Mouse (Mus musculus) liver, embryonic 13.5 days (tissue): Measurements from ENCODE around the gene Taf9b. TPM values are rescaled to one million over a fixed set of nuclear protein-coding genes. Genes with fewer than 3 reads are reported as not detected.
A peak's percentile ranks its signal among the peaks of the same experiment; 100 is the strongest.
"Not testable (repeated sequence)": the region's sequence is repeated elsewhere in the genome, so short reads cannot be mapped to it uniquely, and the experiment has no call there.

ENCODE experiments used
- ATAC-seq: fragments of 200-750 bp; cut with Nextera tagmentation; 2 replicates; pipeline ENCODE4 v1.8.0; 2017; ENCODE audit warnings: low read depth, mild to moderate bottlenecking, moderate number of reproducible peaks, moderate library complexity
- DNase-seq: peaks from one replicate; pipeline ENCODE4 v3.0.0; 2022
- H3K27ac ChIP-seq: fragments of 300-500 bp; sonication (generic); 2 replicates; pipeline ENCODE4 v1.5.1; 2015; ENCODE audit warnings: moderate library complexity, mild to moderate bottlenecking, inconsistent platforms
- H3K27me3 ChIP-seq: fragments of 300-500 bp; sonication (generic); 2 replicates; pipeline ENCODE4 v1.6.1; 2015; ENCODE audit warnings: mild to moderate bottlenecking, inconsistent platforms
- H3K36me3 ChIP-seq: fragments of 300-500 bp; sonication (generic); 2 replicates; pipeline ENCODE4 v1.6.1; 2015; ENCODE audit warnings: mild to moderate bottlenecking, inconsistent platforms
- H3K4me1 ChIP-seq: fragments of 300-500 bp; sonication (generic); replicated peaks from 2 replicates; pipeline ENCODE4 v1.6.1; 2015; ENCODE audit warnings: inconsistent platforms
- H3K4me2 ChIP-seq: fragments of 300-500 bp; sonication (generic); 2 replicates; pipeline ENCODE4 v1.6.1; 2015; ENCODE audit warnings: inconsistent platforms, mild to moderate bottlenecking, moderate library complexity
- H3K4me3 ChIP-seq: fragments of 300-500 bp; sonication (generic); replicated peaks from 2 replicates; pipeline ENCODE4 v1.5.1; 2015; ENCODE audit warnings: mild to moderate bottlenecking, inconsistent platforms
- H3K9ac ChIP-seq: fragments of 300-500 bp; sonication (generic); 2 replicates; pipeline ENCODE4 v1.6.1; 2015; ENCODE audit warnings: mild to moderate bottlenecking, inconsistent platforms
- H3K9me3 ChIP-seq: fragments of 300-500 bp; sonication (generic); replicated peaks from 2 replicates; pipeline ENCODE4 v1.6.1; 2016; ENCODE audit warnings: inconsistent platforms
- WGBS: fragments of 180-500 bp; shearing (Covaris S2); methylation state at CpG from one replicate; pipeline ENCODE4 v1.1.7; 2015; ENCODE audit not compliant: insufficient replicate concordance; 5-methylcytosine and 5-hydroxymethylcytosine counted together
- polyA plus RNA-seq: library from polyadenylated mRNA; unstranded; fragments of >200 nt; fragmentation: Nextera tagmentation; extraction: Ambion mirVana; gene quantifications from 2 replicates; pipeline ENCODE4 v1.2.1, GENCODE M21; 2015

Taf9b gene
- 6.9 and 8.3 TPM in 2 replicates for polyA plus RNA-seq

DNA sequence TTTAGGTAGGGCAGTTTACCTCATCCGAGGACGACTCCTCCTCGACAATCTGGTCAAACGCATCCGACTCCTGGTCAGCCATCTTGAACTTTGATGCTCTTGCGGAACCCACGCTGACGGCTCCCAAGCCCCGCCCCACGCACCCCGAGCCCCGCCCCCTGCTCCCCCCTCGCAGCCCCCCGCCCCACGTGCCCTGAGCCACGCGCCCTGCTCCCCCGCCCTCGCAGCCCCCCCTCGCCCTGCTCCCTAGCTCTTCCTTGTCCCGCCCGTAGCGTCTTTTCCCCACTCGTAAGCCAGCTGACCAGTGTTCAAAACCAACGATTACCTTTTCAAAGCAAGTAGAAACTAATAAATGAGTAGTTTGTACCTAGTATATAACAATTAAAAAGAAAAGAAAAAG, at the start of gene Taf9b:
Gene Taf9b, minus strand, starts transcription at position 101 of the 400 bp plus-strand sequence.
- WGBS, result 79% methylated on average over 25 of the region's 25 CpGs
- Histone ChIP-seq H3K4me3 (peak within 1 kb of the TSS; percentile 72), H3K27me3 (no peaks in the 10 kb centered on the region), H3K27ac (no peak within 1 kb of the TSS), H3K36me3 (no peaks in the 10 kb centered on the region), H3K4me1 (no peaks in the 10 kb centered on the region), H3K4me2 (peak within 1 kb of the TSS; percentile 72), H3K9ac (peak within 1 kb of the TSS; percentile 76), H3K9me3 (no peaks in the 10 kb centered on the region)
- DNase-seq (no peak), ATAC-seq (no peak)

DNA sequence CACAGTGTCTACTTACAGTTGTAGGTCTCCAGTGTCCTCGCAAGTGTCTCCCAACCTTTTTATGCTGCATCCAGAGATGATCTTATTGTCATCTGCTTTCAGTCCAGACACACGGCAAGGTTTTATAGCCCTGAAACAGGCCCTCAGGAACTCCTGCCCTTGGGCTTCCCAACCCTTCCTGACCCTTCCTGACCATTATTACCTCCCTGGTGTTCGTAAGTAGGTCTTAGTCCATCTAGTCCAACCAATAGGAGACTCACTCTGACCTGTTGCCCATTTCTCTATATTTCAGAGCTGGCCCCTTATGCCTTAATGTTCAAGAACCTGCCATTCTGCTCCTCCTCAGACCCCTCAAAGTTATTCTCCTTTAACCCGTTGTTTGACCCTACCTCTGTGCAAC, 34.3 kb upstream of the Taf9b start, which contains the start of gene Fnd3c2:
Gene Fnd3c2, minus strand, starts transcription at position 101 of the 400 bp plus-strand sequence.
- Histone ChIP-seq H3K4me3 (no peak within 1 kb of the TSS), H3K4me1 (no peaks in the 10 kb centered on the region), H3K9ac (no peak within 1 kb of the TSS), H3K27me3 (no peaks in the 10 kb centered on the region), H3K27ac (no peak within 1 kb of the TSS), H3K4me2 (no peak within 1 kb of the TSS), H3K36me3 (no peaks in the 10 kb centered on the region), H3K9me3 (no peaks in the 10 kb centered on the region)
- DNase-seq (no peak), ATAC-seq (no peak)
- WGBS, result 51% methylated on average over 4 of the region's 4 CpGs

DNA sequence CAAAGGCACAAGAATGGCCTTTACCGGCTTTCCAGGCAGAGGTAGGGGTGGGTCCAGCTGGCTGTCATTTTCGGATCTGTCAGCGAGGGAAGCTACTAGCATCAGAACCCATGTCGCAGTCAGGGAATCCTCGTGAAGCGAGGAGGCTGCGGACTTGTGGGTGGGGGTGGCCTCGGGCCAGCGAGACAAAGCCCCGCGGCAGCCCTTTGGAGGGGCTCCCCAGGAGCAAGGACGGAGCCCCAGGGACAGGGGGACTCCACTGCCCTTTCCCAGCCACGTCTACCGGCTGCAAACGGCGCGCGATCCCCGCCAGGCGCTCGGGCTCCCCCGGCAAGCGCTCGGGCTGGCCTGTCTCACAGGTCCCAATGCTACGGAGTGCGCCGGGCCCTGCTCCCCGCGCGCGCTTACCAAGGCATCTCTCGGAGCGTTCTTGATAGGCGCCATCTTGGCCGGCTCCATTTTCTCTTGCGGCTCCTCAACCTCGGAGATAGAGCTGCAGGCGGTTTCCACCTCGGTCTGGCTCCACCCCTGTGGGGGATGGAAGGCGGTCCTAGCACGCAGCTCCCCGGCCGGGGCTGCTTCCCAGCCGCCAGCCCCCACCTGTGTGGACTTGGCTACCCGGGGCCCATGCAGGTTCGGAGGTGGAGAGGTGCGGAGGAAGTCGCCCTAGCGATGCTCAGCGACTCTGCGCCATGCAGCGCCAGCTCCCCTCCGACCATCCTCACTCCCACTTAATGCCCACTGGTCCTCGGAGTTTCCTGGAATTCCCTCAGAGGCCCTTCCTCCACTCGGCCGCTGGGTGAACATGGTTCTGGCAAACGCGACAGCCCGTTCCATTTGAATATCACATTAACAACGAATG, 1.6 kb downstream of the Taf9b start:
- ATAC-seq (peak; percentile 94), DNase-seq (peak; percentile 61)
- Histone ChIP-seq H3K4me2 (peak overlapping the region; percentile 72), H3K4me3 (peak overlapping the region; percentile 72), H3K9ac (peak overlapping the region; percentile 76), H3K27ac (no peak overlapping the region), H3K36me3 (no peaks in the 10 kb centered on the region), H3K4me1 (no peaks in the 10 kb centered on the region), H3K9me3 (no peaks in the 10 kb centered on the region), H3K27me3 (no peaks in the 10 kb centered on the region)
- 21% methylated on average over 56 of the region's 60 CpGs for WGBS

DNA sequence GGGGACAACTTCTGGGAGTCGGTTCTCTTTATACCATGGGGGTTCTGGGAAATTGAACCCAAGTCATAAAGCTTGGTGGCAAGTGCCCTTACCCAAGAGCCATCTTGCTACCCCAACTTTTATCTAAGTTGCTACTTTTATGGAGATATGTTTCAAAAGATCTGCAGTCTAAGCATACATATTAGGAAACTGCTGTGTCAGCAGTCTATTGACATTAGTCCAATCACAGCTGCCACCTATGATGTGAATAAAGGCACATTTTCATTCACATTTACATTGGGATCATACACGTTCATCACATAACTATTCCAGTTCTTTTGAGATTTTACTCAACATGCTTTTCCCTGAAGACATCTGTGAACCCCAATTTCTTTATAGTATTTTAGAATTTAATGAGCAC, 11.9 kb downstream of the Taf9b start:
- no peak overlapping the region for H3K4me2 ChIP-seq
- DNase-seq, result no peak
- no peaks in the 10 kb centered on the region for H3K27me3 ChIP-seq
- no peak overlapping the region for H3K9ac ChIP-seq
- 56% methylated on average over 2 of the region's 2 CpGs for WGBS
- H3K4me1 ChIP-seq, result no peaks in the 10 kb centered on the region
- no peaks in the 10 kb centered on the region for H3K36me3 ChIP-seq
- H3K4me3 ChIP-seq, result no peak overlapping the region
- no peaks in the 10 kb centered on the region for H3K9me3 ChIP-seq
- no peak for ATAC-seq
- no peak overlapping the region for H3K27ac ChIP-seq

DNA sequence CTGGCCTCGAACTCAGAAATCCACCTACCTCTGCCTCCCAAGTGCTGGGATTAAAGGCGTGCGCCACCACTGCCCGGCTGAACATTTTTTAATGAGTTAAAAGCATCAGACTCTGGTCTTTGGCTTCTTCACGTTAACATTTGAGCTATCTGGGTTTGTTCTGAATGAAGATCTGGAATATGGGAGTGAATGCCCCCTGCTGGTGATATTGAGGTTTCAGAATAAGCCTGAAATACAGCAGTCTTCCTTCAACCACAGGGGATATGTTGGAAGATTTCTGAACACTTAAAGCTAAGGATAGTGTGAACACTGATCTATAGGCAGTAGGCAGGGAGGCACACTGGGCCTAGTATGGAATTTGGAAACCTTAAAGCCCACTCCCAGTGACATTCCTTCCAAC, 22.1 kb downstream of the Taf9b start:
- no peak for ATAC-seq
- H3K36me3 ChIP-seq, result peaks cover 56% of the 10 kb centered on the region
- H3K27me3 ChIP-seq, result no peaks in the 10 kb centered on the region
- H3K9me3 ChIP-seq, result no peaks in the 10 kb centered on the region
- no peak overlapping the region for H3K27ac ChIP-seq
- no peak overlapping the region for H3K9ac ChIP-seq
- no peak overlapping the region for H3K4me3 ChIP-seq
- no peaks in the 10 kb centered on the region for H3K4me1 ChIP-seq
- no peak for DNase-seq
- no peak overlapping the region for H3K4me2 ChIP-seq
- 75% methylated on average over 5 of the region's 5 CpGs for WGBS

DNA sequence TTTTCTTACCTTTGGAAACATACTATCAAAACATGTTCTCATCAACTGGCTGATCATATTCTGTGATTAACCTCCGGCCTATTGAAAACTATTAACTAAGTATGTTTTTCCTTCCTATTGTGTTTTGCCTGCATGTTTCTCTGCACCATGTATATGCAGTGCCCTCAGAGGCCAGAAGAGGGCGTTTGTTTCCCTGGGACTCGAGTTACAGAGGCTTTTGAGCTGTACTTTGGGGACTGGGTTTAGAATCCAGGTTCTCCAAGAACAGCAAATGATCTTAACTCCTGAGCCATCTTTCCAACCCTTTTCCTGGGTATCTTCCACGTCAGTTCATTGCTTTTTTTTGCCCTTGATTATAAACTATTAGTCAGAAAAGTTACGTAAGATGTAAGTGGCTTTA, 23.6 kb downstream of the Taf9b start:
- DNase-seq, result no peak
- H3K36me3 ChIP-seq, result peaks cover 57% of the 10 kb centered on the region
- no peaks in the 10 kb centered on the region for H3K4me1 ChIP-seq
- 48% methylated on average over 5 of the region's 5 CpGs for WGBS
- H3K9me3 ChIP-seq, result no peaks in the 10 kb centered on the region
- no peak overlapping the region for H3K4me2 ChIP-seq
- H3K27ac ChIP-seq, result no peak overlapping the region
- no peak for ATAC-seq
- H3K27me3 ChIP-seq, result no peaks in the 10 kb centered on the region
- no peak overlapping the region for H3K9ac ChIP-seq
- H3K4me3 ChIP-seq, result no peak overlapping the region

DNA sequence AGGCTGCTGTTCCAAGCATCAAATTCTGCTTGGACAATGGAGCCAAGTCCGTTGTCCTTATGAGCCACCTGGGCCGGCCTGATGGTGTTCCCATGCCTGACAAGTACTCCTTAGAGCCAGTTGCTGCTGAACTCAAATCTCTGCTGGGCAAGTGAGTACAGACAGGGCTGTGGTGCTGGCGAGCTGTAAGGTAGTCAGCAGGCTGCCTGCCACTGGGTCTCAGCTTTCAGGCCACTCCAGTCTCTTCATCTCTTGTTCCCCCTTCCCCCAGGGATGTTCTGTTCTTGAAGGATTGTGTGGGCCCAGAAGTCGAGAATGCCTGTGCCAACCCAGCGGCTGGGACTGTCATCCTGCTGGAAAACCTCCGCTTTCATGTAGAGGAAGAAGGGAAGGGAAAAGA, 26.6 kb downstream of the Taf9b start:
- H3K9me3 ChIP-seq, DNase-seq, H3K4me3 ChIP-seq, H3K9ac ChIP-seq, H3K27me3 ChIP-seq, ATAC-seq, H3K4me2 ChIP-seq, H3K27ac ChIP-seq: not testable (repeated sequence)
- peaks cover 10% of the 10 kb centered on the region for H3K4me1 ChIP-seq
- WGBS, result 80% methylated on average over 6 of the region's 6 CpGs
- peaks cover 35% of the 10 kb centered on the region for H3K36me3 ChIP-seq

DNA sequence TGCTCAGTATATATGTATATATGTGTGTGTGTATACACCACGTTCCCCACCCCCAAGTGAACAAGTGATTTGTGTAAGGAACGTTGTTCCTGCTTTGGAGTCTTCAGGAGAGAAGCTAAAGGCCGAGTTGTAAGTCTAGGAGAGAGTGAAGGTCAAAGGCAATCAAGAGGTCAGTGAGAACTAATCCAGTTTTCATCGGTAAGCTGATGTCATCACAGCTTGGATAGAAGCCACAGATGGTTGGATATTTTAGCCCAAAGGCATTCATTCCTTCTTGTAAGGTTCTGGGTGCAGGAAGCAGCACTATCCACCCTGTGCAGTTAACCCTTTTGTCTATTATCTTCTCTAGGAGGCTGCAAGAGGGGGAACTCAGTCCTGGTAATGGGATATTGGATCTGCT, 30.9 kb downstream of the Taf9b start:
- H3K9ac ChIP-seq, result no peak overlapping the region
- no peak overlapping the region for H3K27ac ChIP-seq
- no peaks in the 10 kb centered on the region for H3K27me3 ChIP-seq
- 43% methylated on average over 4 of the region's 4 CpGs for WGBS
- H3K4me1 ChIP-seq, result peaks cover 29% of the 10 kb centered on the region
- DNase-seq (no peak), ATAC-seq (no peak)
- H3K36me3 ChIP-seq, result peaks cover 10% of the 10 kb centered on the region
- H3K4me3 ChIP-seq, result no peak overlapping the region
- H3K4me2 ChIP-seq, result peak overlapping the region; percentile 73
- H3K9me3 ChIP-seq, result no peaks in the 10 kb centered on the region

DNA sequence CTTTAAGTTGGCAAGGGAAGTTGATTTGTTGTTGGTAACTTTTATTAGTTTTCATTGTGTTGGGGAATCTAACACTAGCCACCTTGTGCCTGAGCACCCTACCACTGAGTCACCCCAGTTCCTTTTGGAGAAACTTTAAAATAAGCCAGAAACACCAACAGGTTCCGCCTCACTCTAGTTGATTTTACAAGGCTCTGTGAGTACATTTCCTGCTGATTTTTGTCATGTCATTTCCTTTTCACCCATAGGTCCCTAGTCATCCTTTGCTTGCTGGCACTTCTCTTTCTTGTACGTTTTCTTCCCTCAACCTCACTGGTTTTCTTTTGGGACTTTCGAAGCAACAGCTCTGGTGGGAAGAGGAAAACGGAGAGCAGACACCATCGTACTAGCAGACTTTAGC, 31.6 kb downstream of the Taf9b start:
- Histone ChIP-seq H3K4me3 (peak overlapping the region; percentile 66), H3K4me1 (peaks cover 29% of the 10 kb centered on the region), H3K9ac (0 out of 2 replicates have a peak overlapping the region, but pooled peaks have one; percentile 70), H3K9me3 (no peaks in the 10 kb centered on the region), H3K4me2 (peak overlapping the region; percentile 73), H3K27ac (peak overlapping the region; percentile 10; the same call in 1 of the 2 replicates), H3K36me3 (peaks cover 6% of the 10 kb centered on the region), H3K27me3 (no peaks in the 10 kb centered on the region)
- ATAC-seq (no peak), DNase-seq (no peak)
- WGBS, result 34% methylated on average over 5 of the region's 5 CpGs

DNA sequence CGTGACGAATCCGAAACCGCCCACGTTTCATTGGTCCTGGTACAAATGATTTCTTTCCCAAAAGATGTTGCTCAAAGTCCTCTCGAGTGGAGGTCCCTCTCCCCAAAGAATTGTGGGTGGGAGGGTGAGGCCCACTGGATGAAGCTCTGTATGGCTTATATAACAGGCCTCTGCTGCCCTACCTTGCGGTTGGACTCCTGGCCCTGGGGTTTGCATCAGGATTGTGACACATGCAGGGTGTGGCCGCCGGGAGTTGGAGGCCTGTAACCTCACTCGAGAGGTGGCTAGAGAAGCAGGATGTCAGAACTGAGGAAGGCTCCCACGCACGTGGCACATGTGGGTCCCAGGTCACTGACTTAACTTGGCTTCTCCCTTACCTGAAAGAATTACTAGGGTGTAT, 33.2 kb downstream of the Taf9b start:
- H3K9me3 ChIP-seq, result no peaks in the 10 kb centered on the region
- peak overlapping the region; percentile 73 for H3K4me2 ChIP-seq
- WGBS, result 16% methylated on average over 12 of the region's 12 CpGs
- no peak for ATAC-seq
- H3K9ac ChIP-seq, result peak overlapping the region; percentile 70
- peak overlapping the region; percentile 63 for H3K27ac ChIP-seq
- peak; percentile 52 for DNase-seq
- peaks cover 29% of the 10 kb centered on the region for H3K4me1 ChIP-seq
- no peaks in the 10 kb centered on the region for H3K27me3 ChIP-seq
- no peaks in the 10 kb centered on the region for H3K36me3 ChIP-seq
- H3K4me3 ChIP-seq, result peak overlapping the region; percentile 66

DNA sequence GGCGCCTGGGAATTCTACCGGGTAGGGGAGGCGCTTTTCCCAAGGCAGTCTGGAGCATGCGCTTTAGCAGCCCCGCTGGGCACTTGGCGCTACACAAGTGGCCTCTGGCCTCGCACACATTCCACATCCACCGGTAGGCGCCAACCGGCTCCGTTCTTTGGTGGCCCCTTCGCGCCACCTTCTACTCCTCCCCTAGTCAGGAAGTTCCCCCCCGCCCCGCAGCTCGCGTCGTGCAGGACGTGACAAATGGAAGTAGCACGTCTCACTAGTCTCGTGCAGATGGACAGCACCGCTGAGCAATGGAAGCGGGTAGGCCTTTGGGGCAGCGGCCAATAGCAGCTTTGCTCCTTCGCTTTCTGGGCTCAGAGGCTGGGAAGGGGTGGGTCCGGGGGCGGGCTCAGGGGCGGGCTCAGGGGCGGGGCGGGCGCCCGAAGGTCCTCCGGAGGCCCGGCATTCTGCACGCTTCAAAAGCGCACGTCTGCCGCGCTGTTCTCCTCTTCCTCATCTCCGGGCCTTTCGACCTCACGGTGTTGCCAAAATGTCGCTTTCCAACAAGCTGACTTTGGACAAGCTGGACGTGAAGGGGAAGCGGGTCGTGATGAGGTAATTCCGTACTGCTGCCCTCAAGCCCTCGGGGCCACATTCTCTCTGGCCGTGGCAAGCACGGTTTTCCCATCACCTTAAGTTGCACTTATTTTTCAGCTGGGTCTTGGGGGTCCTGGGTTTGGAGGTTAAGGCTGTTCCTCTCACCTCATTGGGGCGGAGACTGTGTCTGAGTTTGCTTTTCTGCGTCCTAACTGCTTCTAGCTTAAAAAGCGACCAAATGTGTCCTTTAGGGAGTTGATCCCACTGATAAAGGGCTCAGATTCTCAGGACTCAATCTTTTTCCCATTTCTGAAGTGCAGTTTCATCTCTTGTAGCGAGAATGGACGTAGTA, 34.0 kb downstream of the Taf9b start, which contains the start of gene Pgk1:
Gene Pgk1, plus strand, starts transcription at position 388 of the 937 bp plus-strand sequence.
- peak; percentile 97 for ATAC-seq
- Histone ChIP-seq H3K4me3 (peak within 1 kb of the TSS; percentile 66), H3K27me3 (no peaks in the 10 kb centered on the region)

More for the DNA sequence above, 34.0 kb downstream of the Taf9b start, which contains the start of gene Pgk1:
- peak within 1 kb of the TSS; percentile 70 for H3K9ac ChIP-seq
- peak within 1 kb of the TSS; percentile 73 for H3K4me2 ChIP-seq
- no peaks in the 10 kb centered on the region for H3K36me3 ChIP-seq
- peak; percentile 90 for DNase-seq
- H3K4me1 ChIP-seq, result peaks cover 29% of the 10 kb centered on the region
- H3K27ac ChIP-seq, result peak within 1 kb of the TSS; percentile 79
- H3K9me3 ChIP-seq, result no peaks in the 10 kb centered on the region
- WGBS, result 10% methylated on average over 51 of the region's 55 CpGs
